Mouse (Mus musculus): Measurements from ENCODE around the gene Runx1. TPM values are rescaled to one million over a fixed set of nuclear protein-coding genes. Genes with fewer than 3 reads are reported as not detected.

Runx1 gene
- total RNA-seq, 2 experiments from 2014 or later, result 11.1 to 11.6 TPM

- no peak for DNase-seq (ENCODE audit: low spot score in 2 of 2)
These were observed 246.9 kb downstream of the Runx1 start for GRCm38 (mm10) chr16:92578915-92579653.

- DNase-seq (ENCODE audit: low spot score in 2 of 2), result no peak
These were observed 248.6 kb downstream of the Runx1 start for GRCm38 (mm10) chr16:92577381-92577780.

GRCm38 (mm10) chr16:92575792-92576191, 250.2 kb downstream of the Runx1 start:
- DNase-seq (ENCODE audit: low spot score in 2 of 2), result no peak

GRCm38 (mm10) chr16:92573193-92573592, 252.8 kb downstream of the Runx1 start:
- DNase-seq (ENCODE audit: low spot score in 2 of 2), result no peak

GRCm38 (mm10) chr16:92571246-92571645, 254.7 kb downstream of the Runx1 start:
- no peak for DNase-seq (ENCODE audit: low spot score in 2 of 2)

GRCm38 (mm10) chr16:92566146-92566545, 259.8 kb downstream of the Runx1 start:
- DNase-seq (ENCODE audit: low spot score in 2 of 2), result no peak

- DNase-seq (ENCODE audit: low spot score in 2 of 2), result peak; percentile 73 to 82
These were observed 260.2 kb downstream of the Runx1 start for GRCm38 (mm10) chr16:92565708-92566107.

- DNase-seq (ENCODE audit: low spot score in 2 of 2), result no peak
These were observed 260.7 kb downstream of the Runx1 start for GRCm38 (mm10) chr16:92565291-92565690.

GRCm38 (mm10) chr16:92555051-92555450, 270.9 kb downstream of the Runx1 start:
- no peak for DNase-seq (ENCODE audit: low spot score in 2 of 2)

- DNase-seq (ENCODE audit: low spot score in 2 of 2), result no peak
These were observed 273.1 kb downstream of the Runx1 start for GRCm38 (mm10) chr16:92552858-92553257.

- no peak for DNase-seq (ENCODE audit: low spot score in 2 of 2)
These were observed 273.9 kb downstream of the Runx1 start for GRCm38 (mm10) chr16:92552106-92552382.
